Mouse (Mus musculus): ENCODE measurements around the gene Camk2g.

- TF ChIP-seq USF1 (IDR thresholded peaks at IDR 0.05; ENCODE audit: low read depth, low read length) (no peak), SMC3 (IDR thresholded peaks at IDR 0.05; ENCODE audit: low read depth, low read length) (no peak), ZC3H11A (IDR thresholded peaks at IDR 0.05; ENCODE audit: low read depth, low read length) (no peak), CHD2 (IDR thresholded peaks at IDR 0.05; ENCODE audit: low read length) (no peak), ZNF384 (IDR thresholded peaks at IDR 0.05; ENCODE audit: low read depth, low read length) (no peak), POLR2A (IDR thresholded peaks at IDR 0.05; ENCODE audit: low read depth, low read length) (no peak)
Measured at GRCm38 (mm10) chr14:20790445-20790844, 3.4 kb downstream of the Camk2g start.
